Mouse (Mus musculus): Measurements from ENCODE around the gene Ms4a12. TPM values are rescaled to one million over a fixed set of nuclear protein-coding genes. Genes with fewer than 3 reads are reported as not detected.

Ms4a12 gene
- polyA plus RNA-seq, 1 experiment from 2014 or later = not detected

- Histone ChIP-seq H3K27me3 (no peaks in the 10 kb centered on the region), H3K4me1 (no peaks in the 10 kb centered on the region), H3K27ac (no peak overlapping the region), H3K36me3 (no peaks in the 10 kb centered on the region), H3K4me3 (no peak overlapping the region), H3K9ac (no peak overlapping the region), H3K9me3 (no peaks in the 10 kb centered on the region), H3K4me2 (no peak overlapping the region)
- no peak for ATAC-seq (ENCODE audit: insufficient number of reproducible peaks, insufficient read depth, low FRiP score, low TSS enrichment, low read depth)
- WGBS = 70% methylated on average over 5 of the region's 5 CpGs
Observed at GRCm38 (mm10) chr19:11234921-11235735, 2.9 kb upstream of the Ms4a12 start.

- Histone ChIP-seq H3K4me3 (no peak overlapping the region), H3K4me1 (no peaks in the 10 kb centered on the region), H3K27me3 (no peaks in the 10 kb centered on the region), H3K36me3 (no peaks in the 10 kb centered on the region), H3K27ac (no peak overlapping the region), H3K4me2 (no peak overlapping the region), H3K9me3 (no peaks in the 10 kb centered on the region), H3K9ac (no peak overlapping the region)
- WGBS = 74% methylated on average over 5 of the region's 5 CpGs
- no peak for ATAC-seq (ENCODE audit: insufficient number of reproducible peaks, insufficient read depth, low FRiP score, low TSS enrichment, low read depth)
Observed at GRCm38 (mm10) chr19:11234244-11234643, 2.0 kb upstream of the Ms4a12 start.

- H3K36me3 ChIP-seq = no peaks in the 10 kb centered on the region
- no peaks in the 10 kb centered on the region for H3K4me1 ChIP-seq
- 60% methylated on average over 12 of the region's 12 CpGs for WGBS
- no peaks in the 10 kb centered on the region for H3K27me3 ChIP-seq
- no peak within 1 kb of the TSS for H3K4me2 ChIP-seq
- H3K9ac ChIP-seq = no peak within 1 kb of the TSS
- H3K4me3 ChIP-seq = no peak within 1 kb of the TSS
- no peak within 1 kb of the TSS for H3K27ac ChIP-seq
- ATAC-seq (ENCODE audit: insufficient number of reproducible peaks, insufficient read depth, low FRiP score, low TSS enrichment, low read depth) = no peak
- H3K9me3 ChIP-seq = no peaks in the 10 kb centered on the region
Observed at GRCm38 (mm10) chr19:11196546-11196945, 35.7 kb downstream of the Ms4a12 start, which contains the start of gene Ms4a13. Ms4a13 (minus strand) TSS chr19:11196737.

GRCm38 (mm10) chr19:11192552-11192951 is 39.7 kb downstream of the Ms4a12 start:
- WGBS = 43% methylated on average over 1 of the region's 1 CpGs
- Histone ChIP-seq H3K27ac (no peak overlapping the region), H3K9ac (no peak overlapping the region), H3K36me3 (no peaks in the 10 kb centered on the region), H3K4me1 (no peaks in the 10 kb centered on the region), H3K27me3 (no peaks in the 10 kb centered on the region), H3K4me2 (no peak overlapping the region), H3K9me3 (no peaks in the 10 kb centered on the region), H3K4me3 (no peak overlapping the region)
- no peak for ATAC-seq (ENCODE audit: insufficient number of reproducible peaks, insufficient read depth, low FRiP score, low TSS enrichment, low read depth)

GRCm38 (mm10) chr19:11184121-11184520 is 48.1 kb downstream of the Ms4a12 start:
- no peaks in the 10 kb centered on the region for H3K9me3 ChIP-seq
- no peak overlapping the region for H3K4me3 ChIP-seq
- no peaks in the 10 kb centered on the region for H3K36me3 ChIP-seq
- WGBS = 13% methylated on average over 5 of the region's 5 CpGs
- no peak for ATAC-seq (ENCODE audit: insufficient number of reproducible peaks, insufficient read depth, low FRiP score, low TSS enrichment, low read depth)
- H3K4me2 ChIP-seq = no peak overlapping the region
- H3K27me3 ChIP-seq = no peaks in the 10 kb centered on the region
- no peak overlapping the region for H3K27ac ChIP-seq
- no peak overlapping the region for H3K9ac ChIP-seq
- H3K4me1 ChIP-seq = no peaks in the 10 kb centered on the region

GRCm38 (mm10) chr19:11177464-11177863 is 54.8 kb downstream of the Ms4a12 start:
- Histone ChIP-seq H3K36me3 (no peaks in the 10 kb centered on the region), H3K4me3 (no peak overlapping the region), H3K4me2 (no peak overlapping the region), H3K4me1 (no peaks in the 10 kb centered on the region), H3K27me3 (no peaks in the 10 kb centered on the region), H3K9ac (no peak overlapping the region), H3K27ac (no peak overlapping the region), H3K9me3 (no peaks in the 10 kb centered on the region)
- 71% methylated on average over 2 of the region's 2 CpGs for WGBS
- no peak for ATAC-seq (ENCODE audit: insufficient number of reproducible peaks, insufficient read depth, low FRiP score, low TSS enrichment, low read depth)

- Histone ChIP-seq H3K9ac (no peak within 1 kb of the TSS), H3K27ac (no peak within 1 kb of the TSS), H3K9me3 (no peaks in the 10 kb centered on the region), H3K4me2 (no peak within 1 kb of the TSS), H3K4me1 (no peaks in the 10 kb centered on the region), H3K36me3 (no peaks in the 10 kb centered on the region), H3K27me3 (no peaks in the 10 kb centered on the region), H3K4me3 (no peak within 1 kb of the TSS)
- no peak for ATAC-seq (ENCODE audit: insufficient number of reproducible peaks, insufficient read depth, low FRiP score, low TSS enrichment, low read depth)
- WGBS = 27% methylated on average over 10 of the region's 10 CpGs
Observed at GRCm38 (mm10) chr19:11165172-11165571, 67.1 kb downstream of the Ms4a12 start, which contains the start of gene 1700025F22Rik. 1700025F22Rik (minus strand) TSS chr19:11165320.

Other genes with a start within 250 kb of the Ms4a12 start
- not detected in 2 replicates for gene Ms4a15, start 239.2 kb downstream of the Ms4a12 start, polyA plus RNA-seq (2015; fragmentation: Nextera tagmentation; extraction: Ambion mirVana)
- not detected in 2 replicates for gene Ms4a18, start 214.4 kb downstream of the Ms4a12 start, polyA plus RNA-seq (2015; fragmentation: Nextera tagmentation; extraction: Ambion mirVana)
- not detected in 2 replicates for gene Ms4a8a, start 151.3 kb downstream of the Ms4a12 start, polyA plus RNA-seq (2015; fragmentation: Nextera tagmentation; extraction: Ambion mirVana)
- gene 1700017D01Rik, start 101.6 kb downstream of the Ms4a12 start, polyA plus RNA-seq (2015; fragmentation: Nextera tagmentation; extraction: Ambion mirVana) = not detected in 2 replicates
- gene 1700025F22Rik, start 67.1 kb downstream of the Ms4a12 start, polyA plus RNA-seq (2015; fragmentation: Nextera tagmentation; extraction: Ambion mirVana) = not detected in 2 replicates
- gene Ms4a13, start 35.7 kb downstream of the Ms4a12 start, polyA plus RNA-seq (2015; fragmentation: Nextera tagmentation; extraction: Ambion mirVana) = not detected in 2 replicates
- gene Ms4a1, start 33.8 kb upstream of the Ms4a12 start, polyA plus RNA-seq (2015; fragmentation: Nextera tagmentation; extraction: Ambion mirVana) = not detected in 2 replicates
- not detected in 2 replicates for gene Ms4a5, start 51.4 kb upstream of the Ms4a12 start, polyA plus RNA-seq (2015; fragmentation: Nextera tagmentation; extraction: Ambion mirVana)
- not detected in 2 replicates for gene Ms4a14, start 82.0 kb upstream of the Ms4a12 start, polyA plus RNA-seq (2015; fragmentation: Nextera tagmentation; extraction: Ambion mirVana)
- gene Ms4a7, start 103.7 kb upstream of the Ms4a12 start, polyA plus RNA-seq (2015; fragmentation: Nextera tagmentation; extraction: Ambion mirVana) = 3.2 and 3.5 TPM in 2 replicates
- 3.2 and 4.6 TPM in 2 replicates for gene Ms4a4a, start 143.1 kb upstream of the Ms4a12 start, polyA plus RNA-seq (2015; fragmentation: Nextera tagmentation; extraction: Ambion mirVana)
- gene Ms4a4c, start 172.3 kb upstream of the Ms4a12 start, polyA plus RNA-seq (2015; fragmentation: Nextera tagmentation; extraction: Ambion mirVana) = 0.52 and 0.59 TPM in 2 replicates
- gene Ms4a4b, start 211.1 kb upstream of the Ms4a12 start, polyA plus RNA-seq (2015; fragmentation: Nextera tagmentation; extraction: Ambion mirVana) = 0.13 TPM in 1 of 2 replicates, not detected in the other
- 4.8 and 5.4 TPM in 2 replicates for gene Ms4a6c, start 236.9 kb upstream of the Ms4a12 start, polyA plus RNA-seq (2015; fragmentation: Nextera tagmentation; extraction: Ambion mirVana)